Mouse (Mus musculus) thymus, postnatal 14 days (tissue): ENCODE measurements at regions not wholly inside any gene's neighbourhood (a gene's known extent, or its start where the extent isn't known, plus 50 kb on each side); places are given as distances from the start of the nearest gene placed in this dataset.

ENCODE experiments used
- DNase-seq: peaks from one replicate; pipeline ENCODE4 v3.0.0; 2021

GRCm38 (mm10) chr2:50827097-50827496 lies 321.8 kb downstream of the Rnd3 start:
- DNase-seq: no peak

GRCm38 (mm10) chr2:50826537-50826936 lies 322.4 kb downstream of the Rnd3 start:
- no peak for DNase-seq

- DNase-seq: no peak
Measured at GRCm38 (mm10) chr2:50825626-50826025, 323.3 kb downstream of the Rnd3 start.

- DNase-seq: no peak
Measured at GRCm38 (mm10) chr2:50824782-50825181, 324.1 kb downstream of the Rnd3 start.

- no peak for DNase-seq
Measured at GRCm38 (mm10) chr2:50822738-50823137, 326.2 kb downstream of the Rnd3 start.

GRCm38 (mm10) chr2:50819305-50819665 lies 329.6 kb downstream of the Rnd3 start:
- no peak for DNase-seq

- no peak for DNase-seq
Measured at GRCm38 (mm10) chr2:50818557-50819304, 330.2 kb downstream of the Rnd3 start.

GRCm38 (mm10) chr2:50816364-50816763 lies 332.5 kb downstream of the Rnd3 start:
- DNase-seq: no peak

- DNase-seq: no peak
Measured at GRCm38 (mm10) chr2:50815541-50815940, 333.4 kb downstream of the Rnd3 start.

- DNase-seq: peak; percentile 3
Measured at GRCm38 (mm10) chr2:50813568-50814461, 335.1 kb downstream of the Rnd3 start.

- DNase-seq: no peak
Measured at GRCm38 (mm10) chr2:50812296-50812695, 336.6 kb downstream of the Rnd3 start.

- DNase-seq: no peak
Measured at GRCm38 (mm10) chr2:50810336-50811066, 338.4 kb downstream of the Rnd3 start.

- DNase-seq: no peak
Measured at GRCm38 (mm10) chr2:50809823-50810222, 339.1 kb downstream of the Rnd3 start.

- no peak for DNase-seq
Measured at GRCm38 (mm10) chr2:50807162-50807960, 341.6 kb downstream of the Rnd3 start.

GRCm38 (mm10) chr2:50805645-50806044 lies 343.3 kb downstream of the Rnd3 start:
- DNase-seq: no peak

GRCm38 (mm10) chr2:50796087-50796486 lies 352.8 kb downstream of the Rnd3 start:
- DNase-seq: no peak

GRCm38 (mm10) chr2:50793616-50794015 lies 355.3 kb downstream of the Rnd3 start:
- no peak for DNase-seq

GRCm38 (mm10) chr2:50793067-50793466 lies 355.8 kb downstream of the Rnd3 start:
- no peak for DNase-seq

- no peak for DNase-seq
Measured at GRCm38 (mm10) chr2:50789051-50789651, 359.8 kb downstream of the Rnd3 start.

GRCm38 (mm10) chr2:50772101-50772500 lies 376.8 kb downstream of the Rnd3 start:
- DNase-seq: no peak

GRCm38 (mm10) chr2:50759016-50759415 lies 389.9 kb downstream of the Rnd3 start:
- DNase-seq: no peak
